Mouse (Mus musculus) stomach, embryonic 15.5 days (tissue): ENCODE measurements around the gene Scpep1. TPM values are rescaled to one million over a fixed set of nuclear protein-coding genes. Genes with fewer than 3 reads are reported as not detected.
A peak's percentile ranks its signal among the peaks of the same experiment; 100 is the strongest.
"Not testable (repeated sequence)": the region's sequence is repeated elsewhere in the genome, so short reads cannot be mapped to it uniquely, and the experiment has no call there.

Source experiments
- ATAC-seq: fragments of 200-750 bp; cut with Nextera tagmentation; 2 replicates; pipeline ENCODE4 v1.8.0; 2017; ENCODE audit warnings: low read depth, moderate number of reproducible peaks, moderate TSS enrichment; ENCODE audit not compliant: insufficient read depth, low FRiP score
- H3K27ac ChIP-seq: fragments of 300-500 bp; sonication (generic); 2 replicates; pipeline ENCODE4 v1.5.1; 2015; ENCODE audit warnings: mild to moderate bottlenecking, inconsistent platforms
- H3K27me3 ChIP-seq: fragments of 300-500 bp; sonication (generic); replicated peaks from 2 replicates; pipeline ENCODE4 v1.6.1; 2015; ENCODE audit warnings: inconsistent platforms
- H3K36me3 ChIP-seq: fragments of 300-500 bp; sonication (generic); 2 replicates; pipeline ENCODE4 v1.6.1; 2015; ENCODE audit warnings: inconsistent platforms
- H3K4me1 ChIP-seq: fragments of 300-500 bp; sonication (generic); 2 replicates; pipeline ENCODE4 v1.6.1; 2015; ENCODE audit warnings: inconsistent platforms
- H3K4me2 ChIP-seq: fragments of 300-500 bp; sonication (generic); 2 replicates; pipeline ENCODE4 v1.6.1; 2015; ENCODE audit warnings: mild to moderate bottlenecking, inconsistent platforms
- H3K4me3 ChIP-seq: fragments of 300-500 bp; sonication (generic); replicated peaks from 2 replicates; pipeline ENCODE4 v1.5.1; 2015; ENCODE audit warnings: inconsistent platforms
- H3K9ac ChIP-seq: fragments of 300-500 bp; sonication (generic); 2 replicates; pipeline ENCODE4 v1.6.1; 2015; ENCODE audit warnings: inconsistent platforms
- H3K9me3 ChIP-seq: fragments of 300-500 bp; sonication (generic); 2 replicates; pipeline ENCODE4 v1.6.1; 2016; ENCODE audit warnings: inconsistent platforms
- WGBS: fragments of 180-500 bp; shearing (Covaris S2); methylation state at CpG from one replicate; pipeline ENCODE4 v1.1.7; 2015; 5-methylcytosine and 5-hydroxymethylcytosine counted together
- polyA plus RNA-seq: library from polyadenylated mRNA; unstranded; fragments of >200 nt; fragmentation: Nextera tagmentation; extraction: Ambion mirVana; gene quantifications from 2 replicates; pipeline ENCODE4 v1.2.1, GENCODE M21; 2015

Scpep1 gene
- polyA plus RNA-seq: 74.5 and 85.0 TPM in 2 replicates

DNA sequence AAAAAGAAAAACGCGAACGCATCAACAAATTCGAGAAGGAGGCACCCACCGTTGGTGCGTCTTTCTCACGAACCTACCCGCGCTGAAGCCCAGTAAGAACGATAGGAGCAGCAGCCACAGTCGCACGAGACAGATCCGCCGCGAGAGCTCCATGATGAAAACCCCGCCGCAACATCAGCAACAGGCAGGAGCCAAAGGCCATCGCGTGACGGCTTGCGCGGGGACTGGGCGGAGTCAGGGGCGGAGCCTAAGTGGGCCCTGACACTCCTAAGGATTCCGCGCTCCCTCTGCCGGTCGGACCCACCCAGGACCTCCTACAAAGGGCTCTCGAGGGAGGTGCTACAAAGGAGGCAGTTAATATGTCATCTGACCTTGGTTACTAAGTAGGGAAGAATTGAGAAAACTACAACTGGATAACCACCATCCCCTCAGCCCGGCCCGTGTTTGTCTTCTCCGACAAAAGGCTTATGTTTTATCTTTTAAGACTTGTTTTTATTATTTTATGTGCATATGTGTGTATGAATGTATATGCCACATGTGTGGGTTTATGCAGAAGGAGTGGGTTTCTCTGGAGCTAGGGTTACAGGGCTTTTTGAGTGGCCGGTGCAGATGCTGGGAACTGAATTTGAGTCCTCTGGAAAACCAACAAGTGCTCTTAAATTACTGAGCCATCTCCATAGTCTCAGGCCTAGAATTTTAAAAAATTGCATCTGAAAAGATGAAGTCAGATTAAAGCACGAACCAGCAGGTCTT, at the start of gene Scpep1:
Gene Scpep1 (minus strand): TSS at position 249 of the 753 bp plus-strand sequence.
- no peaks in the 10 kb centered on the region for H3K27me3 ChIP-seq
- peak within 1 kb of the TSS; percentile 56 for H3K4me2 ChIP-seq
- ATAC-seq: peak; percentile 97
- H3K4me1 ChIP-seq: 0 out of 2 replicates have a peak, but pooled peaks cover 7% of the 10 kb centered on the region
- no peaks in the 10 kb centered on the region for H3K9me3 ChIP-seq
- H3K27ac ChIP-seq: peak within 1 kb of the TSS; percentile 69; the same call in 1 of the 2 replicates
- 4% methylated on average over 34 of the region's 34 CpGs for WGBS
- H3K4me3 ChIP-seq: peak within 1 kb of the TSS; percentile 59
- 0 out of 2 replicates have a peak within 1 kb of the TSS, but pooled peaks have one; percentile 16 for H3K9ac ChIP-seq
- H3K36me3 ChIP-seq: 0 out of 2 replicates have a peak, but pooled peaks cover 3% of the 10 kb centered on the region

DNA sequence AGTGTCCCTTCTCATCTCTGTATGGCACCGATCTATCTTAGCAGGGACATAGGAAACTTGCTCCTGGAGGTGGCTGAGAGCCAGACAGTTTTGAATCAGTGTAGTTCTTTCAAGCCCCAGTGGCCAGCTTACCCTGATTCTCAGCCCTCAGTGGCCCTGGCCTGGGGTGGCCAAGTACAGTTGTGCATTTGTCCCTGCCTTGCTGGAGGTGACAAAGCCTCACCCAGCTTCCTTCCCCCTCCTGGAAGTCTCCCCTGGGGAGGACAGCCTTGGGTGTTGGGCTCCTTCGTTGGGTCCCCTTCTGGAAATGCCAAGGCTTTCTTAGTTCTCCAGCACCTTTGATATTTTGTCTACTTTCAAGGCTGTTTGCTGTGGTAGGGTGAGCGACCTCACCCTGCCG, 48.5 kb upstream of the Scpep1 start:
- Histone ChIP-seq H3K4me3 (no peak overlapping the region), H3K4me1 (peaks cover 12% of the 10 kb centered on the region), H3K9ac (no peak overlapping the region), H3K4me2 (peak overlapping the region; percentile 19; the same call in 1 of the 2 replicates), H3K36me3 (peaks cover 10% of the 10 kb centered on the region; the same call in 1 of the 2 replicates), H3K27ac (no peak overlapping the region), H3K27me3 (no peaks in the 10 kb centered on the region), H3K9me3 (no peaks in the 10 kb centered on the region)
- 56% methylated on average over 4 of the region's 4 CpGs for WGBS
- ATAC-seq: no peak

DNA sequence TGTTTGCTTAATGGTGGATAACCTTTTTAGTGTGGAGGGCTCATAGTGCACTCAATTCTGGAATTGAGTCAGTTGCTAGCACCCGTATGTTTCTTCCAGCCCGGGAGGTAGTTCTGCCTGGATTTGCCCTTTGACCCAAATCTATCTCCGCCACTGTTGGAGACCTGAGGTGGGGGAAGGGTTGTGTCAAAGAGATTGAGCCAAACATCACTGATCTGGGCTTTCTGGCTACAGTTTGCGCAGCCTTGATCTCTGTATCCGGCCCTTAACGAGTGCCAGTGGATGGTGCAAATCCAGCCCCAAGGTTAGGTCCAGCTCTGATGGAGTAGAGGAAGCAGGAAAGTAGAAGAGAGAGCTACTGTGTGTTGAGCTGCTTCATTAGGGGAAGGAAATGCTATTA, 47.8 kb upstream of the Scpep1 start:
- Histone ChIP-seq H3K9me3 (no peaks in the 10 kb centered on the region), H3K36me3 (peaks cover 10% of the 10 kb centered on the region; the same call in 1 of the 2 replicates), H3K4me3 (no peak overlapping the region; the same call in 1 of the 2 replicates), H3K27me3 (no peaks in the 10 kb centered on the region), H3K4me2 (peak overlapping the region; percentile 29), H3K27ac (peak overlapping the region; percentile 7), H3K4me1 (peaks cover 14% of the 10 kb centered on the region), H3K9ac (no peak overlapping the region)
- no peak for ATAC-seq
- WGBS: 33% methylated on average over 6 of the region's 6 CpGs

DNA sequence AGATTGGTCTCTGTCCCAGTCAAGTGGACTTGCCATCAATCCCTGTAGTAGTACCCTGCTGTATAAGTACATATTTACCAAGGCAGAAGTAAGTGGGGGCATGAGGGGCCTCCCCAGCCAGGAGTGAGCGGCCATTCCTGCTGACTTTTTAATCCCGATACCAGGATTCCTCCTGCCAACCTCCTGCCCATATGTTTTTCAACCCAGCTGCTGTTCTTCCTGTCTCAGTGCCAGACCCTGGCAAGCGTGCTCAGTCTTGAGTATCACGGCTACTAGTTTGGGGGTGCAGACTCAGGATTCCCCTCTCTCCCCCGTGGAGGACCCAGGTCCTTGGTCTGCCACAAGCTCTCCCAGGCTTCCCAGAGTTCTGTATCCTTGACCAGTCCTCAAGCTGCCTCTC, 47.4 kb upstream of the Scpep1 start:
- peak overlapping the region; percentile 7 for H3K27ac ChIP-seq
- H3K36me3 ChIP-seq: peaks cover 8% of the 10 kb centered on the region; the same call in 1 of the 2 replicates
- H3K4me2 ChIP-seq: peak overlapping the region; percentile 29
- peaks cover 14% of the 10 kb centered on the region for H3K4me1 ChIP-seq
- no peak for ATAC-seq
- H3K9me3 ChIP-seq: no peaks in the 10 kb centered on the region
- H3K27me3 ChIP-seq: no peaks in the 10 kb centered on the region
- WGBS: 69% methylated on average over 5 of the region's 5 CpGs
- H3K4me3 ChIP-seq: no peak overlapping the region; the same call in 1 of the 2 replicates
- H3K9ac ChIP-seq: no peak overlapping the region

DNA sequence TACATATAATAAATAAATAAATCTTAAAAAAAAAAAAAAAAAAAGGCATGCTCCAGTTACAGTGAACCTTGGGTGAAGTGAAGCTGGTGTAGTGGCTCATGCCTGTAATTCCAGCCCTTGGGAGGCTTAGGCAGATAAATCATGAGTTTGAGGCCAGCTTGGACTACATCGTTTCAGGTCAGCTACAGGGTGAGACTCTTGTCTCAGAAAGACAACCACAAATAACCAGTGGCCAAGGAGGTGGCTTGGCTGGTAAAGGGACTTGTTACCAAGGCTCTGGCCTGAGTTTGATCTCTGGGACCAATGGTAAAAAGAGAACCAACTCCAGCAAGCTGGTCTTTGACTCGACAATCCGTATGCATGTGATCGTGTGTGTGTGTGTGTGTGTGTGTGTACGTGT, 46.8 kb upstream of the Scpep1 start:
- no peak overlapping the region for H3K4me3 ChIP-seq
- no peaks in the 10 kb centered on the region for H3K27me3 ChIP-seq
- peaks cover 14% of the 10 kb centered on the region for H3K4me1 ChIP-seq
- 84% methylated on average over 5 of the region's 5 CpGs for WGBS
- peak overlapping the region; percentile 29 for H3K4me2 ChIP-seq
- H3K9ac ChIP-seq: no peak overlapping the region
- H3K36me3 ChIP-seq: peaks cover 2% of the 10 kb centered on the region; the same call in 1 of the 2 replicates
- ATAC-seq: no peak
- H3K9me3 ChIP-seq: no peaks in the 10 kb centered on the region
- no peak overlapping the region for H3K27ac ChIP-seq

DNA sequence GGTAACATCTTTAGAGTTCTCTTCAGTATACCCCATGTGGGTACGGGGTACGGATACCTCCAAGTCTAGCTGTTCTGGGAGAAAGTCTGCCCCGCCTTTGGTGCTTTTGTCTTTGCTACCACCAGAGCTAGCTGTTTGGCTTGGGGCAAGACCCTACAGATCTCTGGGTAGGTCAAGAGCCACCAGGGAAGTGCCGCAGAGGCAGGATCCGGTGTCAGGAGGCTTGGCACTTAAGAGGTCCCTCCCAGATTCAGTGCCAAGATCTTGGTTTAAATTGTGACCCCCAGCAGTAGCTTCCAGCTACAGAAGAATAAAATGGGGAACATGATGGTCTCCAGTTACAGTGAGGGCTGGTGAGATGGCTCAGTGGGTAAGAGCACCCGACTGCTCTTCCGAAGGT, 46.3 kb upstream of the Scpep1 start:
- no peak overlapping the region for H3K9ac ChIP-seq
- peaks cover 14% of the 10 kb centered on the region for H3K4me1 ChIP-seq
- no peaks in the 10 kb centered on the region for H3K36me3 ChIP-seq
- H3K4me2 ChIP-seq: peak overlapping the region; percentile 81
- no peaks in the 10 kb centered on the region for H3K27me3 ChIP-seq
- no peak overlapping the region for H3K27ac ChIP-seq
- no peak for ATAC-seq
- H3K4me3 ChIP-seq: peak overlapping the region; percentile 6; the same call in 1 of the 2 replicates
- WGBS: 88% methylated on average over 7 of the region's 7 CpGs
- no peaks in the 10 kb centered on the region for H3K9me3 ChIP-seq

DNA sequence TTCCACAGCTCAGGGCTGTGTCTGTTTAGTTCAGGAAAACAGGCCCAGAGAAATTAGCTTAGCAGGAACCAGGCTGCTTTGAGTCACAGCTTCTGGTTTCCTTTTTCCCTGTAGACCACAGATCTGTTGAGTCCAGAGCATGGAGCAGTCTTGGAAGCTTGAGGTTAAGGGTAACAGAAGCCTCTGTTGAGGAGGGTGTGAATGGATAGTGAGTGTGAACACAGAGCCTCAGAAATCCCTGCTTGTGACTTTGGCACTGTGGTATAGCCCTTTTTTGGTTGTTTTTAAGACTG, 45.2 kb upstream of the Scpep1 start:
- H3K4me2 ChIP-seq: peak overlapping the region; percentile 81
- H3K27me3 ChIP-seq: no peaks in the 10 kb centered on the region
- peak overlapping the region; percentile 58 for H3K4me3 ChIP-seq
- no peaks in the 10 kb centered on the region for H3K9me3 ChIP-seq
- ATAC-seq: no peak
- peaks cover 14% of the 10 kb centered on the region for H3K4me1 ChIP-seq
- H3K36me3 ChIP-seq: no peaks in the 10 kb centered on the region
- peak overlapping the region; percentile 64; the same call in 1 of the 2 replicates for H3K27ac ChIP-seq
- peak overlapping the region; percentile 47; the same call in 1 of the 2 replicates for H3K9ac ChIP-seq

DNA sequence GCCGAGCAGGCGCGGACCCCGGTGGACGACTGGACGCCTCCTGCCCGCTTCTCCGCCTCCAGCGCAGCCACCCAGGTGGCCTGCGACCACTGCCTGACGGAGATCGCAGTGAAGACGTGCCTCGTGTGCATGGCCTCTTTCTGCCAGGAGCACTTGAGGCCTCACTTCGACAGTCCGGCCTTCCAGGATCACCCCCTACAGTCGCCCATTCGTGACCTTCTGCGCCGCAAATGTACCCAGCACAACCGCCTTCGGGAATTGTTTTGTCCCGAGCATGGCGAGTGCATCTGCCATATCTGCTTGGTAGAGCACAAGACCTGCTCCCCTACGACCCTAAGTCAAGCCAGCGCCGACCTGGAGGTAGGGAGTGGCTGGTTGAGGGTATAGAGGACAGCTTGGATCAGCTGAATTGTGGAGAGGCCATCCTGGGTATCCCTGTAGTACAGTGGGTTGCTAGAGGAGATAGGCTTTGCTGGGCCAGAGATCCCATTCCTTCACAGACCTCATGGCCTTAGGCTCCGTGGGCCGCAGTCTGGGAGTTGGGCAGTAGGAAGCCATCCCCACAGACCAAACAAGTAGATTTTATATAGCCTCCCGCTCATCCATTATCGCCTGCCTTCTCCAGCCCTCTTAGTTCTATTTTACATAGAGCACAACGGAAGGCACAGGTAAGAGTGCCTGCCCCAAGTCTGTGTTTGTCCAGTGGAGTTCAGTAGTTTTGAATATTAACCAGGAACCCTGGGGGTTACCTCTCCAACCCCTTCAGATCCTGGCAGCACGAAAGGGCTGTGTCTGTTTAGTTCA, 44.7 kb upstream of the Scpep1 start:
- peak overlapping the region; percentile 64 for H3K27ac ChIP-seq
- H3K4me1 ChIP-seq: peaks cover 14% of the 10 kb centered on the region
- no peaks in the 10 kb centered on the region for H3K27me3 ChIP-seq
- no peaks in the 10 kb centered on the region for H3K36me3 ChIP-seq
- ATAC-seq: peak; percentile 21
- no peaks in the 10 kb centered on the region for H3K9me3 ChIP-seq
- peak overlapping the region; percentile 47 for H3K9ac ChIP-seq
- peak overlapping the region; percentile 58 for H3K4me3 ChIP-seq
- H3K4me2 ChIP-seq: peak overlapping the region; percentile 81
- 17% methylated on average over 33 of the region's 33 CpGs for WGBS

DNA sequence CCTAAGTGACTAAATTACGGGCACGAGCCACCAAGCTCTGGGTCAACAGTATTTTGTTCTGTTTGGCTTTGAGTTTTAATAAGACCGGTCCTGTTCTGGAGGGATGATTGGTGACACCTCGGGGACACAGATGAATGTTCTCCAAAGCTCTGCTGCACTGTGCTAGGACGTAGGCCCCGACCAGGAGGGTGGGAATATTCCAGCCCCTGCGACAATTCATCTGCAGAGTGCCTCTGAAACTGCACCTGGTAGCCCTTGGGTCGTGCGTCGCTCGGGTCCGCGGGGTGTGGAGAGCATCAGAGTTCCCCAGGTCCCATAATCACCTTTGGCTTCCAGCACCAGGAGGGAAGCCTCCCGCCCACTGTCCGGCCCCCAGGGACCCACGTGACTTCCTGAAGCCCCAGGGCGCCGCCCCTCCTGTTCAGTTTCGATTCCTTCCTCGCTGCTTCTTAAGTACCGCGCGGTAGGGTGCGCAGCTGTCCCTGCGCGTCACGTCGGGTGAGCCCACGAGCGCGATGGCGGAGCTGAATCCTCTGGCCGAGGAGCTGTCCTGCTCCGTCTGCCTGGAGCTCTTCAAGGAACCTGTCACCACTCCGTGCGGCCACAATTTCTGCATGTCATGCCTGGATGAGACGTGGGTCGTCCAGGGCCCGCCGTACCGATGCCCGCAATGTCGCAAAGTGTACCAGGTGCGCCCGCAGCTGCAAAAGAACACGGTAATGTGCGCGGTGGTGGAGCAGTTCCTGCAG, 43.9 kb upstream of the Scpep1 start, which contains the start of gene Trim25:
Gene Trim25 (plus strand): TSS at position 403 of the 749 bp plus-strand sequence.
- Histone ChIP-seq H3K27me3 (no peaks in the 10 kb centered on the region), H3K4me2 (peak within 1 kb of the TSS; percentile 81), H3K36me3 (no peaks in the 10 kb centered on the region), H3K9me3 (no peaks in the 10 kb centered on the region), H3K4me3 (peak within 1 kb of the TSS; percentile 58), H3K4me1 (peaks cover 14% of the 10 kb centered on the region), H3K9ac (peak within 1 kb of the TSS; percentile 47), H3K27ac (peak within 1 kb of the TSS; percentile 64)
- peak; percentile 93 for ATAC-seq
- 3% methylated on average over 48 of the region's 48 CpGs for WGBS

DNA sequence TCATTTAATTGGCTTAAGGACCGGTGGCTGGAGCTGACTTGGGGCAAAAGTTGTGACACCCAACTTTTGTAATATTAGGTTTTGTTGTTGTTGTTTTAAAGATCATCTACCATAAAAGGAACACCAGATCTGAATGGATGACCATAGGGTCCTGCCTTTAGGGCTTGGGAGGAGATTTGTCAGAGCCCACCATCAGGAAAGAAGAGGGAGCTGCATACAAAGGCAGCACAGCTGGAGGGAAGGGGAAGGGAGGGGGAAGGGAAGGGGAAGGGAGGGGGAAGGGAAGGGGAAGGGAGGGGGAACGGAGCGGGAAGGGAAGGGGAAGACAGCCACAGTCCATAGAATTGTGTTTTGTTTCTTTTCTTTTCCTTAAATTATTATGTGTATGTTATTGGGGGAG, 43.1 kb upstream of the Scpep1 start:
- peak overlapping the region; percentile 81 for H3K4me2 ChIP-seq
- no peak for ATAC-seq
- H3K27ac ChIP-seq: no peak overlapping the region
- WGBS: 17% methylated on average over 2 of the region's 3 CpGs
- no peak overlapping the region for H3K9ac ChIP-seq
- H3K36me3 ChIP-seq: no peaks in the 10 kb centered on the region
- no peak overlapping the region for H3K4me3 ChIP-seq
- H3K9me3 ChIP-seq: no peaks in the 10 kb centered on the region
- peaks cover 9% of the 10 kb centered on the region; the same call in 1 of the 2 replicates for H3K4me1 ChIP-seq
- H3K27me3 ChIP-seq: no peaks in the 10 kb centered on the region

DNA sequence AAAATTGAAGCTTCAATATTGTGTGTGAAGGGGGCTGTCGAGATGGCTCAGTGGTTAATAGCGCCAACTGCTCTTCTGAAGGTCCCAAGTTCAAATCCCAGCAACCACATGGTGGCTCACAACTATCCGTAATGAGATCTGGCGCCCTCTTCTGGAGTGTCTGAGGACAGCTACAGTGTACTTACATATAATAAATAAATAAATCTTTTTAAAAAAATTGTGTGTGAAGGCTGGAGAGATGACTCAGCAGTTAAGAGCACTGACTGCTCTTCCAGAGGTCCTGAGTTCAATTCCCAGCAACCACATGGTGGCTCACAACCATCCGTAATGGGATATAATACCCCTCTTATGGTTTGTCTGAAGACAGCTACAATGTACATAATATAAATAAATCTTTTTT, 42.1 kb upstream of the Scpep1 start:
- 84% methylated on average over 5 of the region's 5 CpGs for WGBS
- ATAC-seq, H3K27me3 ChIP-seq, H3K9me3 ChIP-seq, H3K4me3 ChIP-seq, H3K9ac ChIP-seq, H3K4me2 ChIP-seq, H3K36me3 ChIP-seq, H3K4me1 ChIP-seq: not testable (repeated sequence)
- 0 out of 2 replicates have a peak overlapping the region, but pooled peaks have one; percentile 54 for H3K27ac ChIP-seq
